Mouse (Mus musculus) thymus, postnatal 4 days (tissue): ENCODE data around the gene Nacc2.

Source experiments
- DNase-seq: peaks from one replicate; pipeline ENCODE4 v3.0.0; 2021

The Nacc2 gene

DNA sequence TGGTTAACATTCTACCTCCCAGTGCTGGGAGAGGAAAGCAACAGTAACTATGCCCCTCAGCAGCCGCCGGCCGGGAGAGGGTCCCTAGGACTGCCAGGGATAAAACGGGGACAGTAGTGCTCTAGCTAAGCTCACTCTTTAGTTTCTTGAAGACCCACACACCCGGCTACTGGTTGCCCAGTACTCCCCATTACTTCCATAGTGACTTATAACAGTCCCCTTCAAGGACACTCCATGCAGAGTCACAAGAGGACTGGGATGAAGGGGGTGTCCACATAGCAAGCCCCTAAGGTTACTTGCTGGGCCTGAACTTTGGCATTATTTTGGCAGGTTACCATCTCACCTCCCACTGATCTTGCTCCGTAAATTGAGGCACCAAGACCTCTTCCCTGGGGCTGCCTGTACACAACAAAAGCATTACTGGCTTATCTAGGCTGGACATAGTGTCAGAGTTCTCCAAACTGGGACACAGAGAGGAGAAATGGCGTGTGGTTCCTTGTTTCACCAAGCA lies 16.1 kb upstream of the Nacc2 start:
- peak; percentile 31 for DNase-seq

DNA sequence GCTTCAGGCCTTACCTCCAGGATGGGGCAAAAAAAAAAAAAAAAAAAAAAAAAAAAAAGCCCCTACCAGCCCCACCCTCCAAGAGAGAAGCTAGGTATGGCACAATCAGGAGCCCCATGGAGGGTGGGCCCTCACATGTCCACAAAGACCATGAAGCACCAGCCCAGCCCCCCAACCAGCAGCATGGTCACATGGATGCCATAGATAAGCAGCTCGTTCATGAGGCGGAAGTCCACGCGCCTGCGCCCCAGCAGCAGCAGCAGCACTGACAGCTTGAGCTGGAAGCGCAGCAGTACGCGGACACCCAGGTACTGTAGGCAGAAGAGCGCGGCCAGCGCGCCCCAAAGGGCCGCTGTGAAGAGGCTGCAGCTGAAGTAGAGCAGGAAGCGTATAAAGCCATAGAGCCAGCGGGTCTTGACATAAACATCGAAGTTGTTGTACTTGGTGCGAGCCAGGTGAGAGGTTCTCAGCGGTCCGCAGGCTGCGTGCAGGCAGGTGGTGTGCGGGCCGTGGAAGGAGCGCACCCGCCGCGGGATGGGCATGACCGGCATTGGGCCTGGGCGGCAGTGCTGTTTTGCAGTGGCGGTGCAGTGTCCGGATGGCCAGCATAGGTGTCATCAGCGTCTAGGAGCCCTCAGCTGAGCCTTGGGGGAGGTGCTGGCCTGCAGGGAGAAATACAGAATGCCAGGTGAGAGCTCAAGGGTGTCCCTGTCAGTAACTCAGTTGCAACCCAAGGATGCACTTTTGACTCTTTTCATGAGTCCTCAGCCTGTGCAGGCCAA lies 15.4 kb upstream of the Nacc2 start:
- peak; percentile 31 for DNase-seq

DNA sequence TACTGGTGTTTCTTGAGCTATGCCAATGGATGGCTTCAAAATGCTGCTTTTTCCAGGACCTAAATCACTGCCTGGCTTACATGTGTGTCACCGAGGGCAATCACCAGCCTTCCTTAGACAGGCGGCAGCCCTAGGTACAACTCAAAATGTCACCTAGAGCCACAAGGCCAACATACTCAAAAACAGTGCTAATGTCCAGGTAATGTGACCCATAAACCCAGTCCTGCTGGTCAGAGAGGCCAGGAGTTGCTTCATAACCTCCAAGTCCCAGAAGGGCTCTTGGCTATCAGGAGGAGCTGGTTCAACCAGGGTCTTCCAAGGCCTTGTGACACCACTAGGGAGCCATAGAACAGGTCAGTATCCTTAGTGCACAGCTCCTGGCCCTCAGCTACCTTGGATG lies 11.6 kb upstream of the Nacc2 start:
- DNase-seq = no peak

DNA sequence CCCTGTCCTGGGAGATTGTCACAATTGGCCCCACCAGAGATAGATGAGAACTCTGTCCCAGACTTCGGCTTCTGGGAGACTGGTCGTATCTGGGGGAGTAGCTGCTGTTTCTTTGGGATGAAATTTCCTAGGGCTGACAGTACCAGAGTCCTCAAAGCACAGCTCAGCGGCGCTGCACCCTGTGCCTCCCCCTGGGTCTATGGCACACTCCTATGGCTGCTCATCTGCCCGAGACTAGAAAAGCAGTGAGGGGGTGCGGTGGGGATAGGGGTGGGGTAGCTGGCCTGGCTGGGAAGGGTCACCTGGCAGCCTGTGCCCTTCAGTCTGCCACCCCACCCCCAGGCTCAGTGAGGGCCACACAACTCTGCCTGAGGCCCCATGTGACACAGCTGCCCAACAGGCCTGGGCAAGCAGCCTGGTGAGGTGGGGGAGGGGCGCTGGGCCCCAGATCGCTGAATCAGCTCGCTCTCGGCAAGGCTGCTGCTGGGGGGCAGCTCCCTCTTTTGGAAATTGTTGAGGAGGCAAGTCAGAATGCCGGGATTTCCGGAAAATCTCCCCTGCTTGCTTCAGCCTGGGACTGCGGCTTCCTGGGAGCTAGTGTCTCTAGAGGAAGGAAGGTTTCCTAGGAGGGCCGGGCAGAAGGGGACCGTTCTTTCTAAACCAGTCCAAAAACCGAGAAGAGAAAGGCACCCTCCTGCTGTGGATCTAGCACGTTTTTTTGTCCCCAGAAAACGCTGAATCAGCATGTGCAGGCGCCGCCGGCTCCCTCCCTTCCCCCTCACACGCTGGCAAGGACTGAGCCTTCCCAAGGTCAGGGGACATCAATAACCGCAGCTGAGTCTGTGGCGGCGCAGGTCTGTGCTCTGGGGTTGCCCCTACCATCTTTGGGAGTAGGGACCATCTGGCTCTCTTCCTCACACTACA lies 9.9 kb upstream of the Nacc2 start:
- DNase-seq = peak; percentile 54

DNA sequence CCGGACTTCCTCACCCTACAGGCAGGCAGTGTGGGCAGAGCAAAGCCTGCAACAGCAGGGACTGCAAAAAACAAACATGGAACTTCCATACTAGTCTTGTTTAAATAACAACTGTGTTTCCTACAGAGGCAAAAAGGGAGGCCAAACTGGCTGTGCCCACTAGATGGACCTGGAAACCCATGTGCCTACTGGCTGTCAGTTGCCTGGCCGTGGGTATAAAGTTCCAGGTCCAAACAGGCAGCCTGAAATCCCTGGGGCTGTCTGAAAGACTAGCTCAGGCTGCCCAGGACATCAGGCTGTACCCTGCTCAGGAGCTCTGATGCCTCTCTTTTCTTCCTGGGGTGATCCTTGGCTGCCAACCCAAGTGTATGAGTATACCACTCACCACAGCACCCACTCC lies 8.3 kb upstream of the Nacc2 start:
- no peak for DNase-seq

DNA sequence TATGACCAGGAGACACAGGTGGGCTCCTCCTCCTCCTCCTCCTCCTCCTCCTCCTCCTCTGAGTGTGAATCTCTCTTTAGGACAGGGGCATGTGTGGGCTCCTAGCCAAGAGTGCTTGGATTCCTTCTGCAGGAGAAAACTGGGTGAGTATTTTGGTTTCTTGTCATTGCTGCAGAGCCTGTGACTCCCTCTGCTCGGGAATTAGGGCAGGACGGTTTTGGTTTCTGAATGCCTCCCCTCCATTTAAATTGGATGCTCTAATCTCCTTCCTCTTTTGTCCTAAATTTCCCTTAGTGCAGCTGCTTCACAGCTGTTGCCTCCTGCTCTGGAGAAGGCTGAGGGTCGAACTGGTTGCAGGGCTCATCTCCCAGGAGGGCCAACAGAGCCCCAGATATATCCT lies 6.9 kb upstream of the Nacc2 start:
- DNase-seq = no peak

DNA sequence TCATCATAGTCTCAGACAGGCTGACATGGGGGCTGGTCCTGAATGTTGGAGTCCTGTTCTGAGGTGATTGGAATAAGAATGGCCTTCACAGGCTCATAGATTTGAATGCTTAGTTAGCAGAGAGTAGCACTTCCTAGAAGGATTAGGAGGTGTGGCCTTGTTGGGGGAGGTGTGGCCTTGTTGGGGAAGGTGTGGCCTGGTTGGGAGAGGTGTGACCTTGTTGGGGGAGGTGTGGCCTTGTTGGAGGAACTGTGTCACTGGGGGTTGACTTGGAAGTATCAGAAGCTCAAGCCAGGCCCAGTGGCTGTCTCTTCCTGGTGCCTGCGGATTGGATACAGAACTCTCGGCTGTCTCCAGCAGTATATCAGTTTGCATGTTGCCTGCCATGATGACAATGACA lies 6.3 kb upstream of the Nacc2 start:
- no peak for DNase-seq

DNA sequence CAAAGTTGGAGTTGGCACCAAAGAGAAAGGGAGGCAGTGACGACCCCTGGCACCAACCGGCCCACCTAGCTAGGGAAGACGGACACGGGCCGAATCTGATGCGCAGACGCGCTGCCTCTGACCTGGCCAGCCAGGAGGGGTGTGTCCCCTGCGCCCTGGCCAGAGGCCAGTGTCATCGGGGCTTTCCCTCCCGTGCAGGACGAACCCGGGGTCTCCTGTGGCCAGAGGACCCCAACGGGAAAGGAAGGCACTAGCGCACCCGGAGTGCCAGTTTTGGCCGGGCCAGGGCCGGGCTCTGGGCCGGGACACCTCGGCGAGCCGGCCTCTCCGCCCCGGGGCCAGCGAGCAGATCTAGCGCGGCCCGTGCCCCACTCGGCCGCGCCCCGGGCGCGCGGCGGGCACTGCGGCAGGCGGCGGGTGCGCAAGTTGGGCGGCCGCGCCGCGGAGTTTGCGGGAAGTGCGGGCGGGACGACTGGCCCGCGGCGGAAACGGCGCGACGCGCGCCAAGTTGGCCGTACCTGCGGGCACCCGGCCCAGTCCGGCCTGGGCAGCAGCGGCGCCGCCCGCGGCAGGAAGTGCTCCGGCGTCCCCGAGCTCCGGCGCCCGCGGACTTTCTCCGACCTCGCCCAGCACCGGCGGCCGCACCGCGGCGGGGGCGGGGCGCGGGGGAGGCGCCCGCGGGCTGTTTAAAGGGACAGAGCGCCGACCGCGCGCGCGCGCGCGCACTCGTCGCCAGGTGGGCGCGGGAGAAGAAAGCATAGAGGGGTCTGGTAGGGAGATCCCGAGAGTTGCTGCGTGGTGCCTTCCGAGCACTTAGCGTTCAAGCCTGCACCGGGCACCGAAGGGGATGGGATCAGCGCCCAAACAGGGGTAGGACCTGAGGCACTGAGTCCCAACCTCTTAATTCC lies 595 bp downstream of the Nacc2 start:
- DNase-seq = peak; percentile 52

DNA sequence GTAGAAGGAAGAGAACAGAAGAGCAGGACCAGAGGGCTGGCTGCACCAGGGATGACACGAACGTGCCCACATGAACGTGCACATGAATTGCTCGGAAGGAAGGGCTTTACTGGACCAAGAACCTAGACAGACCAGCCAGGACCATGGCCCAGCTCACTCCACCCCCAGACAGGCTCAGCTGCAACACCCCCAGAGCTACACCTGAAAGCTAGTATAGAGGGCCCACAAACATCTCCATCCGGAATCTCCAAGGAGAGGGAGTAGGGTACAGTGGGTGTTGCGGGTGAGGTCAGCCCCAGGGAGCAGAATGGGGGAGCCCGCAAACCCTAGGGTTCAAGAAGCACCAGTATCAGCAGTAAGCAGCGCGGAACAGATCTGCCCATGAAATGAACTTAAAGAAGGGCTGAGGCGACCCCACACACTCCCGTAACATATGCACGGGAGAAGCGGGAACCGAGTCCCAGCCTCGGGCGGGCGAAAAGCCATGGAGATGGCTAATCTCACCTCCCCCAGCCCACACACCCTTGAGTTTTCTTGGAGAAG lies 1.4 kb downstream of the Nacc2 start:
- DNase-seq = no peak

DNA sequence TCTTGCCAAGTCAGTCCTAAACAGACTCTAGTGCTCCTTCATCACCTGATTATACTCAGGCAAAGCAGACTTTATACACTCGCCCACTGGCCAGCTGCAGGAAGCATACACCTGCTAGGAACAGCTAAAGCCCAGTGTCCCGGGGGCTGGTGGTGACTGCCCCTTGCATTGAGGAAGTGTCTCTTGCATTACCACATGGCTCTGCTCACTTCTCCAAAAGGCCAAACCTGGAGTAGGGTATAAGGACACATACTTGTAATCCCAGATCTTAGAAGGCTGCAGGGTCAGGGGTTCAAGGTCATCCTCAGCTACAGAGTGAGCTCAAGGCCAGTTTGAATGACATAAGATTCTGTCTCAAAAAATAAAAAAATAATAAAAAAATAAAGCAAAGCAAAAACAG lies 3.4 kb downstream of the Nacc2 start:
- DNase-seq = no peak

DNA sequence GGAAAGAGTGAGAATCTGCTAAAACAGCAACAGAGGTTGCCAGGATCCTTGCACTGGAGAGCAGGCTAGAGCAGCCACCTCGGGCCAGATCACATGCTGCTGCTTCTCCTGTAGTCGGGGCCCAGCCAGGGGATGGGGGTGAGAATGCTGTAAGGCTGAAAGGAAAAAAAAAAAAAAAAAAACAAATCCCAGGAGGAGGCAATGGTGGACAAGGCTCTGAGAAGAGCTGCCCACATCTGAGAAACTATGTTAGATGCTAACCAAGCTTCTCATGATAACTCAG lies 3.8 kb downstream of the Nacc2 start:
- DNase-seq = no peak

DNA sequence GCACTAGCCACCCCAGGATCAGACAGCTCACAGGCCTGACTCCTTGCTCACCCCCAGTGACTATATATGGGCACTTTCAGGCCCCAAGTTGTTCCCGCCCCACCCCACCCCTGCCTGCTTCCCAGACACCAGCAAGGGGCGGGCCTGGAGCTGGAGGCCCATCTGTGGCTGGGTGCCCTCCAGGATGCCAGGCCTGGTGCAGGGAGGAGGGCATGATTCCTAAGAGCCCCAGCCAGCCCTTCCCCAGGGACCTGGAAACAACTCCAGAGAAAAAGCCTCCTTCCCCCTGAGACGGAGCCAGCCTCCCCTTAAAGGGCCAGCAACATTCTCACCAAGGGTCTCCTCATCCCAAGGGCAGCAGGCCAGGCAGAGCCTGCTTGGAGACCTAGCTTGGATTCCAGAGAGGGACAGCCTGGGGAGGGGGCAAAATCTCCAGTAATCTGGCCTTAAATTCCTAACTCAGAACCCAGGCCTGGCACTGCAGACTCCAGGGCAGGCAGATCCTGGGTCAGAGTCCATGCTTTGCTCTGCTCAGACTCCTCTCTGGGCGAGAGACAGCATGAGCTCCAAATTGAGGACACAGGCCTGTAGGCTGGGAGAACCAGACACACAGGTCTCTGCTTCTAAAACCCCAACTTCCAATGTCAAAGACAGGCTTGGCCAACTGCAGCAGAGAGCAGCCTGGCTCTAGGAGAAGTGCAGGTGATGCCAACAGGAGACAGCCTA lies 4.3 kb downstream of the Nacc2 start:
- no peak for DNase-seq

DNA sequence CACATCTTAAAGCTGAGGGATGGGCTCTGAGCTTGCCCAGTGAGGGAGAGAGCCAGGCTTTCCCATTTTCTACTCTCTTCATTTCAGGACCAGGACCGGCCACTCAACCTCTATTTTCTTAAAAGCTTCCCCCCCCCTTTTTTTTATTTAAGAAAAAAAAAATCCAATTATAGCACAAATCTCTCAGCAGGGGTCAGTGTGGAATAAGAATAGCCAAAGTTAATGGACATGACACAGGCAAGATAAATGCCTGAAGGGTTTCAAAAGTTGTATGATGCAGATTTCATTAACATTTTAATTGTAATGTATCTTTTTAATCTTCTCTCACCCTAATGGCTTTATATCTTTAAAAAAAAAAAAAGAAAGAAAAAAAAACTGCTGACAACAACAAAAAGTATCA lies 5.4 kb downstream of the Nacc2 start:
- no peak for DNase-seq

DNA sequence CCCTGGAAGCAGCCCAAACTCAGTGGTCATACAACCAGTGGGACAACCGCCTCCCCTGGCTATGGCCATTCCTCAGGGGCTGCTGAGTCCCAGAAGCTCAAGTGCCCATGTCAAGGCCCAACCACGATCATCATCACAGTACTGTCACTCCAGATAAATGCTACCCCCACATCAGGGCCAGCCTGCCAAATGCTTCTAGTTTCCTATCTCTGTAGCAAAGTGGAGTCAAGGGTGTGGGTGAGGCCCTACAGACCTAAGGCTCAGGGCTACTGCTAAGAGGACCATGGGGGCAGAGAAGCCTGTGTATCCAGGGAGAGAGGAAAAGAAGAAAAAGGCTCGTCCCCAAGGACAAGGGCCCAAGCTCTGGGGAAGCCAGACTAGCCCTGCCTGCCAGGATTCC lies 6.5 kb downstream of the Nacc2 start:
- no peak for DNase-seq

DNA sequence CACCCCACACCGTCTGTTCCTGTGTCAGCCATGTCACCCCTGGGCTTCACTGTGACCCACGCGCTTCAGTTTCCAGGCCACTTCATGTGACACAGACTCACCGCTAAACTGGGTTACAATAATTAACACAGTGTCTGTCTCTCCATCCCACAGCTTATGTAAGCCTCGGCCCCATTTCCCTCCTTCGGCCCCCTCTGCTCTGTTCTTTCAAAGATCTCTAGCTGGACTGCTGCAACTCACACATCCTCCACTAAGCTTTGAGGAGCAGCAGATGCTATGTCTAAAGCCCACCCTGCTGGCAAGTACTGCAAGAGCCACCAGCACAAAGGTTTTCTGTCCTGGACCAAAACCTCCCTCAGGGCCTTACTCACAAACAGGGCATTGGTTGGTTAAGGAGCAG lies 7.8 kb downstream of the Nacc2 start:
- DNase-seq = no peak

DNA sequence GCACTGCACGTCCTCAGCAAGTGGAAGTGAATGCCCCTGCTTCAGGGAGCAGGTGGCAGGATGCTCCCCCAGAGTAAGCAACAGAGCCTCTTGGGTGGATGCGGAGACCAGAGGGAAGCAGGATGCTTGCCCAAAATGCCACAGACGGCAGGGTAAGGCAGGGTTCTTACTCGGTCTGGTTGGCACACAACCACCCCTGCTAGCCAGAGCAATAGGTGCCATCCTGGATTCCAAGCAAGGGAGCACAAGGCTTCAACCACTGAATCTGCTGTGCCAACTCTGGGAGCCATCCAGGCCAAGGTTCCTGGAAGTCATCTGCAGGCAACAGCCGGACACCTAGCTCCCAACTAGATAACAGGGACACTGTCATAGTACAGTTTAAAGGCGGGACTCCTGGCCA lies 14.8 kb downstream of the Nacc2 start:
- DNase-seq = no peak

DNA sequence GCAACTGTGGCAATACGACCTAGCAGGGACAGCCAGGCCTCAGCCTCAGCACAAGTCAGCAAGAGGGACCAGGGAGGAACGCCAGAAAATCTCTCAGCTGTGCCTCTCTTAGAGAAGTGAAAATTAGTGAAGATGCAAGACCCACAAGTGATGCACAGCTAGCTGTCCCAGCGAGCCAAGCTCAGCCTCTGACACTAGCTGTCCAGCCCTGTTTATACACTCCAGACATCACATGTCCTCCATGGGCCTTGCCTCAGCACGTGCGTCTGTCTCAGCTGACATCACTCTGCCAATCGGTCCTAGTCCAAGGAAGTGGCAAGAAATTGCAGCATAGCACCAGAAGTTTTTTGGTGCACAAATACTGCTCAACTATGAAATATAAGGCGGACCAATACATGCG lies 16.0 kb downstream of the Nacc2 start:
- no peak for DNase-seq

DNA sequence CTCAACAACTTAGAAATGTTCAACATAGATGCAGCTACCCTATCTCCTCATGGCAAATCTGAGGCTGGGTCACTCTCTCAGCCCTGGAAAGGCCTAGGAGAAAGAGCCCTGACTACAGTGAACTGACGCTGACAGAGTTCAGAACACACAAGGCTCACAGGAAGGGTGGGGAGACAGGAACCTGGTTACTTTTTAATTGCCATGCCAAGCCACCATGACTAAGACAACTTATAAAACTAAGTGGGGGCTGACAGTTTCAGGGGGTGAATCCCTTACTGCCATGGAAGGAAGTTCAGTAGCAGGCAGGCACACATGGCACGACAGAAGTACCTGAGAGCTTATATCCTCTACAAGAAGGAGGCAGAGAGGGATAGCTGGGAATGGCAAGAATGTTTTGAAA lies 16.8 kb downstream of the Nacc2 start:
- DNase-seq = no peak

DNA sequence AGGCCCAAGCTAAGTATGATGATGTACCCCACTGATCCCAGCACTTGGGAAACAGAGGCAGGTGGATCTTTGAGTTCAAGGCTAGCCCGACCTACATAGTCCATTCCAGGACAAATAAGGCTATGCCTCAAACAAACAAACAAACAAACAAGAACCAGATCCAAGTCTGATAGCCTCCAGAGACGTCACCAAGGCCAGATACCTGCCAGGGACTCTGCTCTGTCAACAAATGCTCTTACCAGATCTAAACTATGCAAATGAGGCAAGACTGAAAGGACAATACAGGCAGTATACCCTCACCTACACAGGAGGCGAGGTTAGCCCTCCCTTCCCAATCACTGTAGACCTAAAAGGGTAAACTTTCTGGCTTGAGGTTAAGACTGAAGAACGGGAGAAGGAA lies 22.7 kb downstream of the Nacc2 start:
- no peak for DNase-seq

DNA sequence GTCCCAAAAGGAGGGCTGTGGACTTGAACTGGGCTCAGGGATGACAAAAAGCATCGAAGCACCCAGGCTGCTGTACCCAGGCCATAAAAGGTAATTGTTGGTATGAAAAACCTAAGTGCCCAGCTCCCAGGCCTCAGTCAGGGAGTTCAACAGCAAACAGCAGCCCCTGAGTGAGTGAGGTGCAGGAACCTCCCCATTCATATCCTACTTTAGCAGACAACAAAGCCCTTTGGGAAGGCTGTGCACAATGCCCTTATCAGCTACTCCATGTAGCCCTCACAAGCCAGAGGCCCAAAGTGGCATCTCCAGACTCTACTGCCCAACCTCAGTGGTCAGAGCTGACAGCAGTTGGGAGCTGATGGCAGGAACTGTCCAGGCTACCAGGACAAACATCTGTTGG lies 23.2 kb downstream of the Nacc2 start:
- no peak for DNase-seq

DNA sequence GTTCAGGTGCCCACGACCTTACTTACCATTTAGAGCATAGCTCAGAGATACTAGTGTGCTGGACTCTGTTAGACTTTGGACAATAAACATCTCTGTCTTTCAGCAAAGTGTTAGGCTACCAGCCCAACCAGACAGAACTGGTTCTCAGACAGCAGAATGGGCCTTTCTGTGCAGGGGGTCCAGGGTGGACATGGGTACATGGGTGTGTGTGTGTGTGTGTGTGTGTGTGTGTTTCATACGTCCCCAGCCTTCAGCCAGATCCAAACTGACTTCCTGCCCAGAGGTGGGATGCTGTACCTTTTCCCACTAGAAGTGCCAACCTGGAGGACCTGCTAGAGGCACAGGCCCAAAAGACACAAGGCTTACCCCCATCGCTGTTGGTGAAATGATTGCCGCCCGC lies 23.8 kb downstream of the Nacc2 start:
- DNase-seq = no peak

DNA sequence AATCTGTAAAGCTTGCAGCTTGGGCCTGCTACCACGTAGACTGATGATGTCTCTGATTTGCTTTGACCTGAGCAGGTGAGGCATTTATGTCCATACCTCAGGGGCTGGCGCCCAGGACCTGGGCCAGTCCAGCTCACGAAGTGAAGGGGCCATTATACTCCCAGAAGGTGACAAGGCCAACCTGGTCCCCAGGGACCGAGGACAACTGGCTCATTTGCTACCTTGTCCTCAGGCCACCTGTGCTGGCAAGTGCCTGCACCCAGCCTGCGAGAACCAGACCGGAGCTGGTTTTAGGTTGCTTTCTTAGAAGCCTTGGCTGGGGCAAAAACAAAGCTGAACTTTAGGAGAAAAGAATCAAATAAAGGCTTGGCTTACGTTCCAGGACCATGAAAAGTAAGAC lies 29.1 kb downstream of the Nacc2 start:
- no peak for DNase-seq
